Mouse (Mus musculus): Measurements from ENCODE around the gene Tmem138.

Tmem138 gene

DNA sequence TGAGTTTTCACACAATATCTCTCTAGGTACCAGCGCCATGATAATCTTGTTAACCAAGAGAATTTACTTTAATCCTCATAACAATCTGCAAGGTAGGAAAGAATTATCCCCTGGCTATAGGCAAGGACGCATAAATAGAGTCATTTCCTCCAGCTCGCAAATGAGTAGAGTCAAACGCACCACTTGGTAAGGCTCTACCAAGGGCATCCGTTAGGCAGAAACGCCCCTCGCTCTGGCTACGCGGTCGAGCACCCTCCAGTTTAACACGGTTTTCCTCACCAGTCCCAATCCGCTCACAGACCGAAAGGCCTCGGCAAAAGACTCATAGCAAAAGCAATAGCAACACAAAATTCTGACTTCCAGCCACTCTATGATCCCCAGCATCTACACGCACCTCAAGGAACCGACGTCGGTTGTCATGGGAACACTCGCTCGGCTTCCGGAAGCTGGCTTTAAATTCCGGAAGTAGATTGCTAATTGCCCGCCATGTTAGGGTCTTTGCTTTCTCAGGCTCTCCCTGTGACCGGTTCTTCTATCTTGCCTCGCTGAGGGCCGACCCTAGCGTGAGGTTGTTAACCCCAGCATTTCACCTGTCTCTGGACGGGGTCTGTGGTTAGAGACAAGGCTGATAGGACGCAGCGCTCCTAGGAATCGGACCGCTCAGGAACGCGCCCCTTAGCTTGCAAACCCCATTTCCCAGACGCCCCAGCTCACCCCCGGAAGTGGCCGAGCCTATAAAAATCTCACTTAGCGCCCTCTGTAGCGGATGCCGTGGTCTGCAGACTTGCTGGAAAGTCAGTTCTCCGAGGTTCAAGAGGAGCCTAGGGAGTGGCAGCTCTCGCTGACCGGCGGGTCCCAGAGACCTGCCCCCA lies at the start of gene Tmem138, which contains the start of gene Cyb561a3:
Gene Tmem138 (minus strand): TSS at position 673 of the 872 bp plus-strand sequence.
Gene Cyb561a3 (plus strand): TSS at position 483 of the 872 bp plus-strand sequence.
- peak; percentile 93 to 98 for DNase-seq (ENCODE audit: inconsistent age in 2 of 2, low spot score in 1 of 2)

DNA sequence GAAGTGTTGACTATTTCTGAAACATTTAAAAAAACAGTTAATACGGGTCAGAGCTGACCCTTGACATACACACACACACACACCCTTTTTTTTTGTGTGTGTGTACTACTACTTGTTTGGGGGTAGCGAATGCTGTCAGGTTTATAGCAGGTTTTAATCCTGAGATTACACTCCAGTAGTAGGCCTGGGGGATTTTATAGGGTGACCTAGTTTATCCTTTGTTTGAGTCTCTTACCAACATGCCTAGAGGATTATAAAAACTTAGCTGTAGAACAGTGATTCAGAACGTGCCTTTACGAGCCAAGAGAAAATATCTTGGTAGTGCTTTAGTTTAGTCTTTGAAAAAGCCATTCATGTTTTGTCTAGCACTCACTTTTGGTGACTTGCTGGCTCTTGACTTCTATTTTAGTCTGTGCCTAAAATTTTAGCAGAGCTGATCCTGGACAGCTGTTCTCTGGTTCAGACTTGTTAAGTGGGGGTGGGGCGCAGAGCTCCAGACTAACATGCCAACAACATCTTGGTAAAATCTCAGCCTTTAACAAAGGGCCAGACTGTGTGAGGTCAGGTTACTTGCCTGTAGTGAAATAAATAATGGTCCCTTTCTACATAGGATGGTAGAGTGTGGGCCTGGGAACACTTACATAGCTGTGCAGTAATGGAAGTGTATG lies 31.5 kb upstream of the Tmem138 start:
- DNase-seq (ENCODE audit: inconsistent age in 2 of 2, low spot score in 1 of 2), result no peak

DNA sequence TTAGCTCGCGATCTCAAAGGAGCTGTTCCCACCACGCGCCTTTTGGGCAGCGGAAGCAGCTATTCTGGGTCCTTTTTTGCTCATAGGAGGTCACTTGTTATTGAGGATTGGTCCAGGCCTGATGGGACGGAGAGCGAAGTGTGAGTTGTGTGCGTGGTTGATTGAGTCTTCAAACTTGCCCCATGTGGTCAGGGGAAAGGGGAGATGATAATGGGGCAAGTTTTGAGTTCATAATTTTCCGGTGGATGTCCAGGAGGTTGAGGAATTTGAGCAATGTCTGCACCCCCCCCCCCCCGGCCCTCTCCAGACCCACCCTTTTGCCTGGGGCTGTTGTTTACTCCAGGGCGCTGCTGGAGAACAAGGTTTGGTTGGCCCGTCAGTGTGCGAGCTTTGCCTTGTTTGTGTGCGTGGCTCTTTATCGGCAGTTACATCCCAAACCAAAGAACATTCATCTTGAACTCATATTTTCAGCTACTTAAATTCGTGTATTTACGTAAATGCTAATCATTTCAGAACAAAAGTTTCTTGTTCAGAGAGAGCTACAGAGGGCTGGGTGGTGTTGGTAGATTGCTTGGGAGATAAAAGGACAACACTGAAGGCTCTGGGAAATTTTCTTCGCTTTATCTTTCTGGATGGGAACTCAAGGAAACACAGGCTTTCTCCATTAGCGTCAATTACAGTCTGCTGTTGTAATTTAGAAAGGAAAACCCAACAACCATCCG lies 28.9 kb upstream of the Tmem138 start:
- peak in 1 of 2 experiments; percentile 57 for DNase-seq (ENCODE audit: inconsistent age in 2 of 2, low spot score in 1 of 2)

DNA sequence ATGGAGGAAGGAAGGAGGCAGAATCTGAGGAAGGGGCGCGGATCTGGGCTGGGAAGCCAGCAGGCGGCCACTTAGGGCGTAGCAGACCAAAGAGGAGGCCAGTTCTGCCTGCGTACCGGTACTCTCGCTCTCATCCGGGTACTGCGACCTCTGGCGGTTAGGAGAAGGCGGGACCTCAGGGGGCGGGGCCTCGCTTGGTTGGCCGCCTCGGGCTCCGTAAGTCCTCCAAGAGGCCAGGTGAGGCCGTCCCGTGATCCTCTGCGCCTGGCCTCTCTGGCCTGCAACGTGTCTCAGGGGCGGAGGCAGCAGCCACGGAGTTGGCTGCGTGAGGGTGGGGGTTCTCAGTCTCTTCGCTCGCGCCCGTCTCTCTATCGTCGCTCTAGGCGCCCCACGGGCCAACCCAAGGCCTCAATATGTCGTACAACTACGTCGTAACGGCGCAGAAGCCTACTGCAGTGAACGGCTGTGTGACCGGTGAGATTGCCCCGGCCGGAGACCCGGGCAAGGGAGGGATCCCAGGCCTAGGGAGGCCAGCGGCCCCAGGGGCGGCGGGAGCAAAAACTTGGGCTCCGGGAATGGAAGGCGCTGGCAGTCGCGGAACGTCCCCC lies 28.2 kb upstream of the Tmem138 start, which contains the start of the genes Ddb1 and Tkfc:
Gene Ddb1 (plus strand): TSS at position 35 of the 608 bp plus-strand sequence.
Gene Tkfc (minus strand): TSS at position 362 of the 608 bp plus-strand sequence.
- DNase-seq (ENCODE audit: inconsistent age in 2 of 2, low spot score in 1 of 2), result peak; percentile 99 to 100

DNA sequence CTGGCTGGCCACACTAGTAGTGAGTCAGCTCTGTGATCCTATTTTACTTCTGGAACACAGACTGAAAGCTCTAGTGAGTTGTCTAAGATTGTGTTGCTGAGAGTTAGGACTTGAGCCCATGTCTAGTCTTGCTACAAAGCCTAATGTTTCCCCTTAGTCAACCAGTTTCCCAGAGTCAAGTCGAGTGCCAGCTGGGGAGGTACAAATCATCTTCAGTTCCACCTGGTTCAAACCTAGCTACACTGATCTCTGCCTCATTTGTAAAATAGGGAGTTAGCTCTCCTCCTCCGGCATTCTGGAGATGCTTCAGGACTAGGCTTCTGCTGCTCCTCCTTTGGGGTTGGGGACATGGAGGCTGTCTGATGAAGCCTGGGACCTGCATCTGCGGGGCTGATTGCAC lies 27.4 kb upstream of the Tmem138 start:
- no peak for DNase-seq (ENCODE audit: inconsistent age in 2 of 2, low spot score in 1 of 2)

DNA sequence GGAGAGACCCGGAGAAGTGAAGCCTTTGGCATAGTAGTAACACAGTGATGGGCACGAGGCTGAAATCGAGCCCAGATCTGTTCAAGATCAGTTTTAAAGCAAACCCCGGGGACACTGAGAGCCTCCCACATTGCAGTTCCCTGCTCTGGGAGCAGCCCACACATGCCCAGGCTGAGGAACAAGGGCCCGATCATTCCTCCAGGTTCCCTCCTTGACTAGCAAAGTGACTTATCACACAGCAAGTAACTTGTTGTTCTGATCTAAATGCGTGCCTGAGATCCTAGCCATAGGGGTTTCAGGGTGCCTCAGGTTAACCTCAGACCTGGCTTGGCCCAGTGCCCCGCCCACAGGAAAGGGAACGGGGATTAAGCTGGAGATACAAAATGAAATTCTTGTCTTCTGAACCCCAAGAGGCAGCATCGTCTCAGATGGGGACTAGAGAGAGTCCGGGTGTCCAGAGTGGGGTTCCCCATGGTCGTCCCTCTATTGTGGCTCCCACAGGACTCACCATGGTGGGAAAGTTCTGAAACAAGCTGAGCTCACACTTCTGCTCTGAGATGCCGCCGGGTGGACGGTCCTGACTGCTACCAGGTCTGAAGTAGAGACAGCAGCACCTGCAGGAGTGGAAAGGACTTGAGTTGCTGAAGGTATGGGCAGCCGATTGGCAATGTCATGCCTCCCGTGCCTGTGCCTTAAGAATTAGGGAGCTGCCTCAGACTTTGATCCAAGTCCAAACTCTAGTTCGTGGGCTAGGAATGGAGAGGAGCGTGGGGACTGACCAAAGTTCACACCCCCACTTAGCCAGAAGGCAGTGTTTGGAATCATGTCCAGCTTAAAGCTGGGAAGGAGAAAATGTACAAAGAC lies 26.7 kb upstream of the Tmem138 start:
- DNase-seq (ENCODE audit: inconsistent age in 2 of 2, low spot score in 1 of 2), result peak; percentile 22 to 46

DNA sequence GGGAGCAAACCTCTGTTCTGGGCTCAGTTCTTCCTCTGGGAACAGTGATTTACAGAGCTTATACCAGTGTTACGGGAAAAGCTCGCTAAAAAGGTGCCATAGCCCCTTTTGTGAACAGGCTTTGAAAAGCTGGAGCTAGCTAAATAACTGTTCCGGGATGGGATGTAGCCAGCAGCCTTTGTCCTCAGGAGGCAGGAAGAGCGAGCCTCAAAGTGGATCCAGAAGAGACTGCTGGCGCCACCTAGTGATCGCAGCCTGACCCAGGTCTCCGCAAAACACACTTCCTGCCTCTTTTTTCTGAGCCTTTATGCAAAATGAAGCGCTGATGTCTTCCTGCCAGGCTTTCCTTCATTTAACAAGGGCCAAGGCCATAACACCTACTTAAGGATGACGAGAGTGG lies 25.6 kb upstream of the Tmem138 start:
- DNase-seq (ENCODE audit: inconsistent age in 2 of 2, low spot score in 1 of 2), result peak; percentile 87 to 95

DNA sequence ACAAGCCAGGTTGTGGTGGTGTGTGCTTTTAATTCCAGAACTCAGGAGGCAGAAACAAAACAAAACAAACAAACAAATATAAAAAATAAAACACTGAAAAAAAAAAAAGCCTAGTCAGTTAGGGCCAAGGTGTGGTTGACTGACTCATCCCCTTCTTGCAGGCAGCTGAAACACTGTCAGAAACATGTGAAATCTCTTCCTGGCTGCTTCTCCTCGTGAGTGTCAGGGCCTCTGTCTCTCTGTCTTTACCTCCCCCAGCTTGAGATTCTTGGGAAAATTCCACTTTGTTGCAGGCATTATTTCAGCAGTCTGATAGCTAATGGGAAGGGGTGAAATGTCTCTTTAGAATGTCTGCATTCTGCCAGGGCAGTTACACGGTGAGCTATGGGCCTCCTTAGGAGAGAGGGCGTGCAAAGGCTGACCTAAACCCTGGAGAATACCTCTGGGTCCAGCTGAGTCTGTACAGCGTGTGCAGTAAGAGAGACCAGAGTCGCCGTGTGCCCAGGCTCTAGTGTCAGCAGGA lies 25.1 kb upstream of the Tmem138 start:
- DNase-seq (ENCODE audit: inconsistent age in 2 of 2, low spot score in 1 of 2), result no peak

DNA sequence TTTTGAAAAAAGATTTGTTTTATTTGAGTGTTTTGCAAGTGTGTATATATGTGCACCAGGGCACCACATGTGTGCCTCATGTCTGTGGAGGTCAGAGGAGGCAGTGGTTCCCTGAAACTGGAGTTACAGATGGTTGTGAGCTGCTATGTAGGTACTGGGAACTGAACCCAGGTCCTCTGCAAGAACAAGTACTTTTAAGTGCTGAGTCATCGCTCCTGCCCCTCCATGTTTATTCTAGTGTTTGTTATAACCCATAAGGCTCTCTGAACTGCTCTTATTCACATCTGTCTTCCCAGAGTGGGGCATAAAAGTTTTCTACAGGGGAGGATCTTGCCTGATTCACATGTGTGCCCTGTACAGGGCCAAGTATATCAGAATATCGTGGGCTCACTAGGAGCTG lies 22.5 kb upstream of the Tmem138 start:
- no peak for DNase-seq (ENCODE audit: inconsistent age in 2 of 2, low spot score in 1 of 2)

DNA sequence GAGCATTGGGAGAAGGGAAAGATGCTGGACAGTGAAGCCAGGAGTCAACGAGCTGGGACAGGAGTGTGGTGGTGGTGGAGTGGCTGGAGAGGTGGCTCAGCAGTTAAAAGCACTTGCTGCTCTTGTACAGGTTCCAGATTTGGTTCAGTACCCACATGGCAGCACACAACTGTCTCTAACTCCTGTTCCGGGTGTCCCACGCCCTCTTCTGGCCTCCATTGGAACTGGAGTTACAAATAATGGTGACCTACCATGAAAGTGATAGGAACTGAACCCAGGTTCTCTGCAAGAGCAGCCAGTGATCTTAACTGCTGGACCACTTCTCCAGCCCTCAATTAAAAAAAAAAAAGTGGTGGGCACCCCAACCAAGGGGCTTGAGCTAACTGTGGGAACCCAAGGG lies 21.0 kb upstream of the Tmem138 start:
- peak in 1 of 2 experiments; percentile 64 for DNase-seq (ENCODE audit: inconsistent age in 2 of 2, low spot score in 1 of 2)

DNA sequence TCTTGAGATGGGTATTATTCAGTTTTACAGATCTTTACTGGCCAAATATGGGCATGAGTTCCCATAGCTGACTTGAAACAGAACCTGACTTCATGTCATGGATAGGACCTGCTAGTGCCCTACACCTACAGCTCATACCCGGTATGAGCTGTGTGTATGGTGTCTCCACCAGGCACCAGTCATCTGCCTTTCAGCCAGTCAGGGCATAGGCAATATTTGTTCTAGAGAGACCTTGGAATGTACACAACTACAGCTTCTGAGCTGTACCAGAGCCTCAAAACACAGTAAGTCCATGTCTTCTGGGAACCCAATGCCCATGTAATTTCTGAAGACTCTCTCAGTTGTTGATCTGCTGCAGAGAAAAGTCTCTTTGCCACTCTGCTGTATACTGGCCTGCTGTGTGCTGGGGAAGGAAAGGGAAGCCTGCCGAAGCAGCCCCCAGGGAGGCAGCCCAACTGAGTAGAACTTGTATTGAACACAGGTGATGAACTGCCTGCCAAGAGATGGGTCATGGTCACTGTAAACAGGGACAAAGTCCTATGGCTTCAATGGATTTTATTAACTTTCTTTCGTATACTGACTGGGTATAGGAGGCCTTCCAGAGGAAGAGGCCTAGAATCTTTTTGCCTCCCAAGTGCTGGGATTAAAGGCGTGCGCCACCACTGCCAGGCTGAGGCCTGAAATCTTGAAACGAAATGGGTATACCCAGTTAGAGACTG lies 14.7 kb upstream of the Tmem138 start:
- no peak for DNase-seq (ENCODE audit: inconsistent age in 2 of 2, low spot score in 1 of 2)

DNA sequence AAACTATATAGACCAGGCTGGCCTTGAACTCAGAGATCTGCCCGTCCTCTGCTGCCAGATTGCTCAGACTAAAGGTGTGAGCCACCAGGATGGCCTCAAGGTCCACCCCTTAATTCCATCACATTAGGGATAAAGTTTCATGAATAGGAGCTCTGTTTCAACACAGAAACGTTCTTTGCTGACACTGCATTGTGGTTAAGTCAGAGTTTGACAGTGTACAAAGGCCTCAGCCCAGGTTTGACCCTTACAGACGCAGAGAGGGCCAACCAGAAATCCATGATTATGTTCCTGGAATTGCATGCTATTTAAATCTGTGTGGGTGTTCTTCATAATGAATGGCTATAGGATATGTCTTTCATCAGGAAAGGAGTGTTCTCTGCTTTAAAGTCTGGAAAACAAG lies 13.1 kb upstream of the Tmem138 start:
- DNase-seq (ENCODE audit: inconsistent age in 2 of 2, low spot score in 1 of 2), result no peak

DNA sequence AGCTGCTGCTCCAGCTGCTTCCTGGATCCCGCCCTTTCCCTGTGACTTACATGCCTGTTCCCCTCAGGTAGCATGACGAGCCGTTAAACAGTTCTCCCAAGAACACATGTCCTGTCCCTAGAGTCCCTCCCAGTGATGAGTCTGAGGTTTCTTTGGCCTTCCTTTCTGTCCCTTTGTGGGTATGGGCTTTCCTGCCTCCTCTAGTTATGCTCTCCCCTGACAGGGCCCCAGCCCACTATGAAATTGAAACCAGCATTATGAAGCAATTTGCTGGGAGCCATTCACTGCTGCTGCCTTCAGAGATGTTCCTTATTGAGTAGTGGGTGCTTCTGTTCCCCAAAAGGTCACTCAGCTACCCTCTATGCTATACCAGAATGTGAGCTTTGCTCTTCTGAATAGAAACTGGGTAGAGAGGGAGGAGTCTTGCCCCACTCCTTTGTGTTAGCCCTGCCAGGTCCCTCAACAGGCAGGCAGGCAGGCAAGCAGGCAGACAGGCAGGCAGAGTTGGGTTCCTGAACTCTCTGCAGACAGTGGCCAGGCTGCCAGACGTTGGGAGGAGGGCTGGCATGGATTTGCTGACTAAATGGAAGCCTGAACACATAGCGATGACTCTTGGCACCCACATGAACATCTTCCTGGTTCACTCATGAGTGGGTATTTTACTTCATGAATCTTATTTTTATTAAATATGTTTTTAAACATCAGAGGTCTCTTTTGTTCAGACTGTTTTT lies 12.1 kb upstream of the Tmem138 start:
- DNase-seq (ENCODE audit: inconsistent age in 2 of 2, low spot score in 1 of 2), result no peak

DNA sequence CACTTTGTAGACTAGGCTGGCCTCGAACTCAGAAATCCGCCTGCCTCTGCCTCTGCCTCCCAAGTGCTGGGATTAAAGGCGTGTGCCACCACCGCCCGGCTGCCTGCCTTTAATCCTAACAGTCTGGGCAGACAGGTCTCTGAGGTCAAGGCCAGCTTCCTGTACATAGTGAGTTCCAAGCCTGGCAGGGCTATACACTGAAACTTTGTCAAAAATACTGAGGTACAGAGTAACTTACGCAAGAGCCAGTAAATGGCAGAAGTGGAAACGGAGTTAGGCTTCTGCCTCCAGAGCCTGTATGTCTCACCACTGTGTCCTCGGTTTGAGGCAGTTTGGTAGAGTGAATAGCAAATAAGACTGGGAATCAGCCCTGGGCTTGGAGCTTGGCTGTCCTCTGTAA lies 10.1 kb upstream of the Tmem138 start:
- no peak for DNase-seq (ENCODE audit: inconsistent age in 2 of 2, low spot score in 1 of 2)

DNA sequence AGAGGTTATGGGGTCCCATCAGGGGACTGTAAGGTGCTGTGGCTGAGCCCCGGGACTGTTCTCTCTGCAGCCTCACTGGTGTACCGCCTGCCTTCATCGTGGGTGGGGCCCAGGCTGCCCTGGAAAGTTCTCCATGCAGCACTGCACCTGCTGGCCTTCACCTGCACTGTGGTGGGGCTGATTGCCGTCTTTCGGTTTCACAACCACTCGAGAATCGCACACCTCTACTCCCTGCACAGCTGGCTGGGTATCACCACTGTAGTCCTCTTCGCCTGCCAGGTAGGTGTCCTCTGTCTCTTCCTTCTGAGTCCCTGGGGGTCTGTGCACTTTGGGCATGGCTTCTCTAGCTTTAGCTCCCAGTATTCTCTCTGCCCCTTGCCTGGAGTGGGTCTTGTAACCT lies 8.0 kb upstream of the Tmem138 start:
- no peak for DNase-seq (ENCODE audit: inconsistent age in 2 of 2, low spot score in 1 of 2)

DNA sequence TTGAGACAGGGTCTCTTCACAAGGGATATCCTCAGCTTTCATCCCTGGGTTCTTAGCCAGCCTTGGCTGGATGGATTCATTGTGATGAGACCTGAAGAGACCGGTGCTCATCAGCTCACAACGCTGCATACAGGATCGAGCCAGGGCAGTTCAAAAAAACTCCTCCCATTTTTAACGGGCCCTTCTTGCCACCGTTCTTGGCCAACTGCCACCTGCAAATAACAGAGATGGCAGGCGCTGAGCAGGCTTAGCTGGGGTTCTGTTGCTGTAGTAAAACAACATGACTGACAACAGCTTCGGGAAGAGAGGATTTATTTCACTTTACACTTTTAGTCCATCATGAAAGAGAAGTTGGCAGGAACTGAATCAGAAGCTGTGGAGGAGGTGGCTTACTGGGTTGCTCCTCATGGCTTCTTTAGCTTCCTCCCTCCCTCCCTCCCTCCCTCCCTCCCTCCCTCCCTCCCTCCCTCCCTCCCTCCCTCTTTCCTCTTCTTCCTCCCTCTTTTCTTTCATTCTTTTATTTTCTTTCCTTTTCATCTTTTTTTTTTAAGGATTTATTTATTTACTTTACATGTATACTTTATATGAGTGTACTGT lies 6.5 kb upstream of the Tmem138 start:
- DNase-seq (ENCODE audit: inconsistent age in 2 of 2, low spot score in 1 of 2), result no peak

DNA sequence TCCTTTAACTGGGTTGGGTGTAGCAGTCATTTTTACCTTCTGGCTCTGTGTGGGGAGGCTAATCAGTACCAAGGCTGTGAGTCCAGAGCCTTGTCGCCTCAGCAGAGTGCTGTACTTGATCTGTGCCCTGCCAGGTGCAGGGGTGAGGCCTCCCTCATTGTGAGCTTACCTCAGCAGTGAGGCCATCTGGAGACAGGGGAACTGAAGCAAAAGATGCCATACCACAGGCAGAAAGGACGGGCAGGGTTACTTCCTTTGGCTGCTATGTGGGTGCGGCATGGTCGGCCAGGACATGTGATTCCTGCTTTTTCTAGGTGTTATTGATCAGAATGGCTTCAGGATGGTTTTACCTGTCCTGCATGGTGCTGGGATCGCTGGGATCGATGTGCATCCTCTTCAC lies 4.8 kb upstream of the Tmem138 start:
- DNase-seq (ENCODE audit: inconsistent age in 2 of 2, low spot score in 1 of 2), result no peak

DNA sequence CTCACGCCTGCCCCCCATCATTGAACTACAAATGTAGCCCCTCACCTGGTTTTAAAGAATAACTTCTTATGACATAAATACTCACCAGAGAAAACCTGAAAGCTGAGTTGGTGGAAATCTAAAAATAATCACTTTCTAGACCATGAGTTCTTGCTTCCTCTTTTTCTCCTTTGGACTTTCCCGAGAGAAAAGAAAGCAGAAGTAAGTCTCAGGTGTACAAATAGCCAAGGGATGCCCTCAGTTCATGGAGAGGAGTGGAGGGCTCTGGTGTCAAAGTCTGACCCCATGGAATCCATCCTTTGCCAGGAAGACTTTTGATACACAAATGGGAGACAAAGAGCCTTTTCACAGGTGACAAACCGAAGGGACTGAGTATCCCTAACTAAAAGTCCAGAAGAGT lies 3.6 kb upstream of the Tmem138 start:
- no peak for DNase-seq (ENCODE audit: inconsistent age in 2 of 2, low spot score in 1 of 2)
